Mouse (Mus musculus) neural tube, embryonic 14.5 days (tissue): ENCODE data around the gene Tead4. TPM values are rescaled to one million over a fixed set of nuclear protein-coding genes. Genes with fewer than 3 reads are reported as not detected.
"Not testable (repeated sequence)": the region's sequence is repeated elsewhere in the genome, so short reads cannot be mapped to it uniquely, and the experiment has no call there.

Experiments
- ATAC-seq: fragments of 200-750 bp; cut with Nextera tagmentation; 2 replicates; pipeline ENCODE4 v1.8.0; 2017; ENCODE audit warnings: low read depth, mild to moderate bottlenecking, moderate TSS enrichment, moderate library complexity
- H3K27ac ChIP-seq: fragments of 300-500 bp; sonication (generic); 2 replicates; pipeline ENCODE4 v1.5.1; 2014; ENCODE audit warnings: low read depth, mild to moderate bottlenecking, control low read depth, low read length, moderate library complexity, mixed read lengths
- H3K27me3 ChIP-seq: fragments of 300-500 bp; sonication (generic); 2 replicates; pipeline ENCODE4 v1.6.1; 2014; ENCODE audit warnings: low read length; ENCODE audit not compliant: control insufficient read depth, insufficient read depth
- H3K36me3 ChIP-seq: fragments of 300-500 bp; sonication (generic); 2 replicates; pipeline ENCODE4 v1.6.1; 2014; ENCODE audit warnings: low read length, mixed read lengths; ENCODE audit not compliant: control insufficient read depth, insufficient read depth
- H3K4me1 ChIP-seq: fragments of 300-500 bp; sonication (generic); 2 replicates; pipeline ENCODE4 v1.6.1; 2014; ENCODE audit warnings: low read length; ENCODE audit not compliant: control insufficient read depth, insufficient read depth
- H3K4me2 ChIP-seq: fragments of 300-500 bp; sonication (generic); 2 replicates; pipeline ENCODE4 v1.6.1; 2014; ENCODE audit warnings: mild to moderate bottlenecking, low read depth, low read length, control low read depth
- H3K4me3 ChIP-seq: fragments of 300-500 bp; sonication (generic); 2 replicates; pipeline ENCODE4 v1.5.1; 2014; ENCODE audit warnings: low read depth, low read length, control low read depth, mixed read lengths
- H3K9ac ChIP-seq: fragments of 300-500 bp; sonication (generic); replicated peaks from 2 replicates; pipeline ENCODE4 v1.6.1; 2014; ENCODE audit warnings: low read depth, mild to moderate bottlenecking, control low read depth, low read length, mixed read lengths
- H3K9me3 ChIP-seq: fragments of 300-500 bp; sonication (generic); 2 replicates; pipeline ENCODE4 v1.6.1; 2016; ENCODE audit warnings: low read length; ENCODE audit not compliant: control insufficient read depth
- whole genome bisulfite sequencing: fragments of 180-500 bp; shearing (Covaris S2); extraction: QIAGEN DNeasy Blood & Tissue Kit; methylation state at CpG from one replicate; pipeline ENCODE4 v1.1.7; 2014; 5-methylcytosine and 5-hydroxymethylcytosine counted together
- polyA plus RNA-seq: library from polyadenylated mRNA; unstranded; fragments of >200 nt; fragmentation: Nextera tagmentation; extraction: Ambion mirVana; gene quantifications from 2 replicates; pipeline ENCODE4 v1.2.1, GENCODE M21; 2014

Tead4 gene
- polyA plus RNA-seq, 1 experiment from 2014 or later, result 0.24 TPM

- H3K4me2 ChIP-seq, result no peak overlapping the region
- no peaks in the 10 kb centered on the region for H3K4me1 ChIP-seq
- H3K27me3 ChIP-seq, result no peaks in the 10 kb centered on the region
- peaks cover 15% of the 10 kb centered on the region for H3K36me3 ChIP-seq
- no peak overlapping the region for H3K27ac ChIP-seq
- ATAC-seq, result peak; percentile 68
- WGBS, result 12% methylated on average over 4 of the region's 4 CpGs
- H3K9me3 ChIP-seq, result no peaks in the 10 kb centered on the region
- H3K9ac ChIP-seq, result no peak overlapping the region
- H3K4me3 ChIP-seq, result no peak overlapping the region
Measured at GRCm38 (mm10) chr6:128318317-128318716, 17.7 kb upstream of the Tead4 start.

GRCm38 (mm10) chr6:128315597-128315996 lies 15.0 kb upstream of the Tead4 start:
- Histone ChIP-seq H3K4me1 (no peaks in the 10 kb centered on the region), H3K27me3 (no peaks in the 10 kb centered on the region), H3K36me3 (no peaks in the 10 kb centered on the region), H3K9ac (no peak overlapping the region), H3K9me3 (no peaks in the 10 kb centered on the region), H3K27ac (no peak overlapping the region), H3K4me3 (no peak overlapping the region), H3K4me2 (no peak overlapping the region)
- no peak for ATAC-seq
- 82% methylated on average over 8 of the region's 8 CpGs for WGBS

DNA sequence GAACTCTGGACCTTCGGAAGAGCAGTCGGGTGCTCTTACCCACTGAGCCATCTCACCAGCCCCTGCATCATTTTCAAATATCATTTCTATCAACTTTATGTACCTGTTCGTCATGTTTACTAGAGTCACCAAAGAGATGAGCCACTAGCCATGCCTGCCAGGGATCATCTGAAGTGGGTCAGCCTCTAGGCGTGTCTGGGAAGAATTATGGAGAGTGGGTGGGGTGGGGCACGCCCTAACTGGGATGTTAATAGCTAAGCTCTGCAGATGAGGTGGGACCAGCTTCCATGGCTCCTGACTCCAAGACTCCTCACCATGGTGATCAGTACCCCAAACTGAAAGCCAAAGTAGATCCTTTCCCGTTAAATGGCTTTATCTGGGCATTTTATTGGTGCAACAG lies 14.2 kb upstream of the Tead4 start:
- no peak overlapping the region for H3K4me2 ChIP-seq
- H3K4me3 ChIP-seq, result no peak overlapping the region
- H3K9me3 ChIP-seq, result no peaks in the 10 kb centered on the region
- no peak for ATAC-seq
- H3K27me3 ChIP-seq, result no peaks in the 10 kb centered on the region
- H3K4me1 ChIP-seq, result no peaks in the 10 kb centered on the region
- no peaks in the 10 kb centered on the region for H3K36me3 ChIP-seq
- 81% methylated on average over 6 of the region's 6 CpGs for WGBS
- H3K27ac ChIP-seq, result no peak overlapping the region
- H3K9ac ChIP-seq, result no peak overlapping the region

DNA sequence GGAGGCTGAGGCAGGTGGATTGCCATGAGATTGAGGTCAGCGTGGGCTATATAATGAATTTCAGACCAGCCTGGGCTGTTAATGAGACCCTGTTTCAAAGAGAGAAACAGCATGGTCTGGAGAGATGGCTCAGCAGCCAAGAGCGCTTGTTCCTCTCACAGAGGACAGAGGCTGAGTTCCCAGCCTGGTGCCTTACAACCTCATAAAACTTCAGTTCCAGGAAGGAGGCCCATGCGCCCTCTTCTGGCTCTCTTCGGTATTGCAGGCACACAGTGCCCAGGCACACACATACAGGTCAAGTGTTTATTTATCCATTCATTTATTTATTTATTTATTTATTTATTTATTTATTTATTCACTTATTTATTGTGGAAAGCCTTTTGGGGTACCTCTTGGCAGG lies 7.7 kb upstream of the Tead4 start:
- no peak overlapping the region for H3K4me3 ChIP-seq
- H3K4me1 ChIP-seq, result no peaks in the 10 kb centered on the region
- H3K9ac ChIP-seq, result no peak overlapping the region
- H3K27me3 ChIP-seq, result no peaks in the 10 kb centered on the region
- peak; percentile 68; the same call in 1 of the 2 replicates for ATAC-seq
- WGBS, result 30% methylated on average over 4 of the region's 4 CpGs
- no peaks in the 10 kb centered on the region for H3K36me3 ChIP-seq
- no peaks in the 10 kb centered on the region for H3K9me3 ChIP-seq
- H3K4me2 ChIP-seq, result no peak overlapping the region
- H3K27ac ChIP-seq, result no peak overlapping the region

GRCm38 (mm10) chr6:128304801-128305200 lies 4.2 kb upstream of the Tead4 start:
- H3K4me2 ChIP-seq, result no peak overlapping the region
- 85% methylated on average over 4 of the region's 4 CpGs for WGBS
- no peak overlapping the region for H3K9ac ChIP-seq
- H3K27me3 ChIP-seq, result peaks cover 16% of the 10 kb centered on the region
- no peak overlapping the region for H3K4me3 ChIP-seq
- no peak for ATAC-seq
- no peak overlapping the region for H3K27ac ChIP-seq
- H3K36me3 ChIP-seq, result no peaks in the 10 kb centered on the region
- H3K4me1 ChIP-seq, result peaks cover 5% of the 10 kb centered on the region
- no peaks in the 10 kb centered on the region for H3K9me3 ChIP-seq

GRCm38 (mm10) chr6:128302640-128303039 lies 2.0 kb upstream of the Tead4 start:
- Histone ChIP-seq H3K27me3 (peaks cover 35% of the 10 kb centered on the region), H3K4me1 (peaks cover 11% of the 10 kb centered on the region)
- H3K9ac ChIP-seq, H3K27ac ChIP-seq, H3K9me3 ChIP-seq, H3K4me2 ChIP-seq, H3K36me3 ChIP-seq, ATAC-seq, H3K4me3 ChIP-seq: not testable (repeated sequence)
- 76% methylated on average over 3 of the region's 3 CpGs for WGBS

DNA sequence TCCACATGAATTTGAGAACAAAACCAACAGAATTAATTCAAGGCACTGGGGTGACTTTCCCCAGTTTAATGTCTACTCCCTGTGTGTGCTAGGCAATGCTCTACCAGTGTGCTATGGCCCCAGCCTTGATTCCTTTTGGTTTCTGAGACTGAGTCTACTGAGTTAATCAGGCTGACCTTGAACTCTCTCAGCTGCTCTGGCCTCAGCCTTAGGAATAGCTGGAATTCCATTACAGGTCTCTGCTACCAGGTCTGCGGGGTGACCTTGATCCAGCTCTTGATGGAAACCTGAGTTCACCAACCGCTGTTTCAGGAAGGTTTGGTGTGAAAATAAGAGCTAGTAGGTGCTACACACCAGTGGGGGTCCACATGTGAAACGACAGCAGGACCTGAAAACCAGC lies 1.3 kb upstream of the Tead4 start:
- H3K27me3 ChIP-seq, result peaks cover 36% of the 10 kb centered on the region
- H3K4me3 ChIP-seq, result no peak overlapping the region
- no peak overlapping the region for H3K27ac ChIP-seq
- WGBS, result 85% methylated on average over 3 of the region's 3 CpGs
- H3K4me1 ChIP-seq, result peaks cover 11% of the 10 kb centered on the region
- H3K9ac ChIP-seq, result no peak overlapping the region
- H3K4me2 ChIP-seq, result no peak overlapping the region
- ATAC-seq, result no peak
- no peaks in the 10 kb centered on the region for H3K36me3 ChIP-seq
- no peaks in the 10 kb centered on the region for H3K9me3 ChIP-seq

DNA sequence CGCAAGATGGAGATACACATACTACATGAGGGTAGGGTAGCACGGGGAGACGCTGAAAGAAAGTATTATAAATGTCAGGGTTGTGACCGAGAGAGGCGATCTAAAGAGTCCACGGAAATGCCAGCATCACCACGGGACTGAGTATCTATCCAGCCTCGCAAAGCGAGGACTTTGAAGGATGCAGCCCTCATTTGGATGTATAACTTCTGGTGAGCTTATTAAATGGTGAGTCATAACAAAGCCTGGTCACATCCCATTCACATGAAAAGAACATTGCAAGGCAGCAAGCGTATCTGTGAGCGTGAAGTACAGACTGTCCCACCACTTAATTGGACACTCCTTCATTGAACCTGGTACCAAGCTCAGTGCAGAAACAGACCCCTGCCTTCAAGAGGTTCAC lies 835 bp upstream of the Tead4 start:
- Histone ChIP-seq H3K4me3 (no peak overlapping the region), H3K27ac (no peak overlapping the region), H3K4me2 (no peak overlapping the region), H3K9ac (no peak overlapping the region), H3K4me1 (peaks cover 11% of the 10 kb centered on the region), H3K9me3 (no peaks in the 10 kb centered on the region), H3K27me3 (peaks cover 36% of the 10 kb centered on the region), H3K36me3 (no peaks in the 10 kb centered on the region)
- ATAC-seq, result no peak
- 44% methylated on average over 11 of the region's 11 CpGs for WGBS

GRCm38 (mm10) chr6:128299292-128300133 lies 1.1 kb downstream of the Tead4 start:
- Histone ChIP-seq H3K9me3 (no peaks in the 10 kb centered on the region), H3K27ac (no peak overlapping the region), H3K27me3 (peaks cover 36% of the 10 kb centered on the region), H3K36me3 (no peaks in the 10 kb centered on the region), H3K4me1 (peaks cover 11% of the 10 kb centered on the region), H3K4me2 (peak overlapping the region; percentile 100), H3K9ac (peak overlapping the region; percentile 39), H3K4me3 (peak overlapping the region; percentile 58)
- WGBS, result under 1% methylated on average over 25 of the region's 25 CpGs
- peak; percentile 35; the same call in 1 of the 2 replicates for ATAC-seq
